ENCODE assay signal across 12 mouse cellular contexts in genomic region chr17:28298888-28299287, GRCm38 (mm10). TPM values are rescaled to one million over a fixed set of nuclear protein-coding genes. Genes with fewer than 3 reads are reported as not detected.
"Had no signal": no experiment of that assay in that cellular context is flagged by ENCODE, and none has a peak within 500 bp of the region (broad histone marks: within the 10 kb centered on the region; RNA-seq: fewer than 3 reads in every experiment).

No protein-coding gene starts in this region.

- H3K9ac ChIP-seq: liver, embryonic 13.5 days; liver, postnatal 0 days; lung, embryonic 15.5 days; midbrain, embryonic 12.5 days had no signal

- DNase-seq: kidney, postnatal 36 days; liver; liver, embryonic 13.5 days; liver, postnatal 0 days; lung, postnatal 14 days; right cerebral cortex, postnatal 14 days; thymus, postnatal 36 days had no signal

- H3K27me3 ChIP-seq: liver, embryonic 13.5 days; lung, embryonic 15.5 days; megakaryocyte, embryonic 14.5 days had no signal

- H3K4me2 ChIP-seq: liver, embryonic 13.5 days; lung, embryonic 15.5 days; midbrain, embryonic 12.5 days had no signal

- ATAC-seq: liver, postnatal 0 days had no signal

- H3K27ac ChIP-seq: layer of hippocampus, adult 2 months; liver, embryonic 13.5 days; lung, embryonic 15.5 days; macrophage; midbrain, embryonic 12.5 days had no signal

- H3K9me3 ChIP-seq: liver, embryonic 13.5 days; lung, embryonic 15.5 days; megakaryocyte, embryonic 14.5 days; midbrain, embryonic 12.5 days had no signal

- H3K4me3 ChIP-seq: layer of hippocampus, adult 2 months; liver, embryonic 13.5 days; lung, embryonic 15.5 days; megakaryocyte, embryonic 14.5 days; midbrain, embryonic 12.5 days had no signal

RNA-seq across cellular contexts. Expression of gene Tead3, which starts 51.7 kb away (rescaled TPM):
- polyA plus RNA-seq: macrophage had no signal
